Mouse (Mus musculus) hindlimb bud, embryonic 11.5 days (tissue): Measurements from ENCODE around the gene Helt.

Source experiments
- DNase-seq: peaks from one replicate; pipeline ENCODE4 v3.0.0-alpha.2; 2012; ENCODE audit warnings: low read depth, low spot score; ENCODE audit errors: extremely low spot score

Helt gene

DNA sequence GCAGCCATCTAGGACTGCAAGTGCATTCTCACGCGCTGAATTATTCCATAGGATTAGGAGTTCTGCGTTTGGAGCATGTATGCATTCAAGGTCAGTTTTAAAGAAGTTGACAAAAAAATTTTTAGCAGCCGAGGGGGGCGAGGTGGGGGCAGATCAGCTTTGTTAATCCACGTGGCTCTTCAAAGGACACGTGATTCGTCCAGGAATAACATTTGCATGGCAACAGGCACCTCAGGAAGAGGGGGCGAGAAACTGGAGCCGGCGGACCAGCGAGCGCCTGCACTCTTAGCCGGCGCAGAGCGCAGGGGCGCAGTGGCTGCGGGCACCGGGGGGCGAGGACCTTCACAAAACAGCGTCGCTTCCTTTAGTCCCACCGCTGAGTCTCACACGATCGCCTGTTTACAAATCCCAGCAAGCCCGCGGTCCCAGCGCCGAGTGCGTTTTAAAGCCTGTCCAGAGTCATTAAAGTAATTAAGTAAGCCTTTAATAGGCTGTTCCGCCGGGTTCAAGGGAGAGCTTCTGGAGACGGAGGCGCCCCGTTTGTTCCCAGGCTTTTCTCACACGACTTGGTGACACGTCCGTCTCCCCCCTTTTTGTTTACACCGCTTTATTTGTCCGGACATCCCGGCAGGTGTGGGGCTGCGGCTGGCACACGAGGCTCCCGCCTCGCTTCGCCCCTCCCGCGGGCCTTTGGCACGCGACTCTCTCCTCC lies at the start of gene Helt:
Helt (minus strand) TSS at position 491 of the 712 bp plus-strand sequence.
- no peak for DNase-seq

DNA sequence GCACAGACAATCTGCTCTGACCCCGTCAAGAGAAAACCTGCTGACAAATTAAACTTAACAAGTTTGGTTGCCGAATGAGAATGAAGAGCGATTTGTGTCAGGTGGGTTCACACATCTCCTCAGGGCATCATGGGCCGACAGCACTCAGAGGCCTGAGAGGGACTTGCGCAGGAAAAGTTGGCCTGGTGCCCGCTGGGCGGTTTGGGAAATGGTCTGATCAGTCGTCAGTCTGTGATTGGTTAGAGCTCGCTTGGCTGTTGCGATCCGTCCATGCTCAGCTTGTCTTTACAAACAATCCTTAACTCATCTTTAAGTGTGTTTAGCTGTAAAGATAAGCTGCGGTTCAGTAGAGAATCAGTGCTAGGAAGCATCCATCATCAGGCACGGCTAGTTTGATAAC lies 47.8 kb upstream of the Helt start:
- DNase-seq = no peak

DNA sequence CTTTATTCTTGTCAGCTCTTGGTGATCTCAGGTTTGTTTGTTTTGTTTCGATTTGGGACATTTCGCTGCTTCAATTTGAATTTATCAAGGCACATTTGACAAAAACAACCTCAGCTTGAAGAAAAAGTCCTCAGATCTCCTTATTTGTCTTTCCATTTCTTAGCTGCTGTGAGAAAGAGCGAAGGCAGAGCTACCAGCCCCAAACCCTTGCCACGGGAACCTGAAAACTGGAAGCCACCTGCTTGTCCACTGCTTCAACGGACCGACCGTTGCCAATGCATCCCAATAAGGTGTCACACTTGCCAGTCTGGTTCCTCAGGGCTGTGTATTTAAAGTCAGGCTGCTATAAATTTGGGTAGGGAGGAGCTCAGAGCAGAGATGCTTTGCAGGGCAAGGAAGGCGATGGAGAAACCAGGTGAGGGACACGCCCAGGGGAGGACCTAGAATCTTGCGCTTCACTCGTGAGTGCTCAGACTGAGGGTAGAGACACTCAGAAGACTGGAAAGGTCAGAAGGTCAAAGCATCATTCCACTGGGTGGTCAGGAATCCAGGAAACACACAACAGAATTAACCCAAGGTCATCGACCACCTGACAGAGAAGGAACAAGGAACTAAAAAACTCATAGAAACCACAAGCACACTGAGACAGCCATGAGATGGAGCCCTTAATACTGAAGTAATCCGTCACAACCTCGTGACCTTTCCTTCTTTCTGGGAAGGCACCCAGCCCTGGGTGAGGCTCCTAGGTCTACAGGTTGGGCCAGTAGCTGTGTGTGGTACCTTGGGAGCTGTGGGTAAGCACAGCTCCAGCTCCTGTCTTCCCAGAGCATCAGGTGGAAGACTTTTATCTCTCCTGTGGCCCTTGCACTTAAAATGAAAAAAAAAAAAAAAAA lies 46.2 kb upstream of the Helt start:
- no peak for DNase-seq

DNA sequence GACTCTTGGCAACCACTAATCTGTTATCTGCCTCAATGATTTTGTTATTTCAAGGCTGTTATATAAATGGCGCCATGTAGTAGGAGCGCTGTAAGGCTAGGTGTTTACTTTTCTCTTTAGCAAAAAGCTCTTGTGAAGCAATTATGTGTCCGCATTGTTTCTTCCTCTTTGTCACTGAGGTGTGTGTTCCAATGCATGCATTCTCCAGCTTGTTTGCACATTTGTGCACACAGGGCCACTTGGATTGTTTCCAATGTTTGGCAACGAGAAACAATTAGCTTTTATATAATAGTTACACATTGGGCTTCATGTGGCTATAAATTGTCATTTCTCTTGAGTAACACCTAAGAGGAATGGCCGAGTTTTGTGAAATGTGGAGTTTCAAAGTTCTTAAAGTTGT lies 44.8 kb upstream of the Helt start:
- DNase-seq = no peak

DNA sequence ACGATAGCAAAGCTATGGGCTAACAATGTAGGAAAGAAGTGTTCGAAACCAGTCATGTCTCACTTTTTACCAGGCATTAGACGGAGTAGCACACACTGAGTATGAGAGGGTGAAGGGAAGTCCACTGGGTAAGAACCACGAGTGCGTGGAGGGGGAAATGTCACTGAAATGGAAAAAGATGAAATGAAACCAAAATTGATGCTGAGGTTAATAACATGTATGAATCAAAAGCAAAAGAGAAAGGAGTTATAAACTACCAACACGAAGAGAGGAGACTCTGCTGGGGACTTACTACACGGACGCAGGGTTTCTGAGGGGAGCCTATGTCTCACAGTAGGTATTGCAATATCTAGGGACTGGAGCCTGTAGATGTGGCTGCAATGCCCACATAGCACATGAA lies 41.9 kb upstream of the Helt start:
- DNase-seq = no peak

DNA sequence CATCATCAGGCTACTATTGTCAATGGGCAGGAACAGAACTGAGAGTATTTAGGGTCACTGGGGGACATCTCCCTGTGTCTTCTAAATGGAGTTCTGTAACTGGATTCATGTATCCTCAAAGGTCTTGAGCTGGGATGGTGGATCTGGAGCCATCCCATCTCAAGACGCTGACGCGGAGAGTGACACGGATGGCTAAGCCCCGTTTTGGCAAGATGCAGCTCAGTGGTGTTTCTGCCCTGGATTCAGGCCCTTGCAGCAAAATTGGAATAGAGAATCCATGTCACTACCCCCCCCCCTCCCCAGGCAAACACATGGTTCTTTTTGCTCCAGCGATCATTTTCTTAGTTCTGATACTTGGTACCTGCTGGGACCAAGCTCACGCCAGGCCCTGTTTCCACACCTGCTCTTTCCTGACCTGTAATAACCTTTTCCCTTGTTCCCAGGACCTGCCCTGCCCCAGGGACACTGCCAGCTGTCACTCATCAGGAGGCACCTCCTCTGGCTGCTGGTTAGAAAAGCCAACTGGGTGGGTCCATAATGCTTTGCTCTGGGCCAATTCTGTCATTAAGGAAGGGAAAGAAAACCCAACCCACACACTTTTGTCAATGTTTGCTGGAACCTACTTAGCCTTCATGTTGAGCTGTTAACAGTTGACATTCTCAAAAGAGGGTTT lies 38.1 kb upstream of the Helt start:
- no peak for DNase-seq

DNA sequence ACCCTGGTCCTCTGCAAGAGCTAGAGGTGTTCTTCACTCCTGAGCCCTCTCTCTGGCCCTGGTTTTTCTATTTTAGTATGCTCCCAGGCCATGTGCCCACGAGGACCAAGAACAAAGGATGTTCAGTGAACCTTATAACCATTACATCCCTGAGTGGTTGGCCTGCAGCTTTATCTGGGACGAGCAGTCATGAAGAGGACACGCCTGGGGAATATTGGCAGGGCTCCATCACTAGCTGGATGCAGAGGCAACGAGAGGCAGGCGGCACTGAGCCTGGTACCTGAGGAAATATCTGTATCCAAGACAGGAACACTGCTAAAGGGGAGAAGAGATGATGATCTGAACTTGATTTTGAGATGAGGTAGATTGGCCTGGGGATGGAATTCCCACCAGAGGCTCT lies 37.3 kb upstream of the Helt start:
- DNase-seq = no peak

DNA sequence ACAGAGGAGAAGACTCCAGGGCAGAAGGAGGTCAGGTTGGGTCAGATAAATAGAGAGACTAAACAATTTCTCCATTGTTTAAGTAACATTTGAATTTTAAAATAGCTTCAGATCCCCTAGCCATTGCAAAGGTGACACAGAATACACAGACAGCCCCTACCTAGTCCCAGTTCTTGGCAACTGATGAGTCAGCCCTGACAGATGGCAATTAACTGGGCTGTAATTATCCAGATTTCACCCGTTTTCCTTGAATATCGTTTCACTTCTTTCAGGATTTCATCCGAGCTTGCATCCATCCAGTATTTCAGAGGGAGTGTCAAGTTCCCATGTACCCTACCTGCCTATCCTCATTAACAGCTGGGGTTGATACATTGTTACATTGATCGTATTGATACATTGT lies 34.9 kb upstream of the Helt start:
- no peak for DNase-seq

DNA sequence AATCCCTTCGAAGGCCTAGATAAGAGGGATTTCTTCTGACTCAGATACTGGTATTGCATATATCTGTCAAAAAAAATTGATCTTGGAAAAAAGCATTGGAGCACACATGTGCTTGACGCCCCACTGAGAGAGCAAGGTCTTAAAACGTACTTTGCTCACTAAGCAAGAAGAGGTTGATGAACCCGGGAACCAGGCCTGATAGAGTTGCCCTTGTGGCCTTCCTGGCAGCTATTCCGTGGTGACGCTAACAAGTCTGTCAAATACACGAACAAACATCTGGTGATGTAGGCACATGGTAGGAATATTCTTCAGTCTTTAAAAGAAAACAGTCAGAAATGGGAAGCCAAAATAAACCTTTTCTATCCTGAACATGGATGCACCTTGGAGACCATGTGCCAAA lies 32.8 kb upstream of the Helt start:
- DNase-seq = no peak

GRCm38 (mm10) chr8:46326715-46327114 lies 32.2 kb upstream of the Helt start:
- DNase-seq = no peak

DNA sequence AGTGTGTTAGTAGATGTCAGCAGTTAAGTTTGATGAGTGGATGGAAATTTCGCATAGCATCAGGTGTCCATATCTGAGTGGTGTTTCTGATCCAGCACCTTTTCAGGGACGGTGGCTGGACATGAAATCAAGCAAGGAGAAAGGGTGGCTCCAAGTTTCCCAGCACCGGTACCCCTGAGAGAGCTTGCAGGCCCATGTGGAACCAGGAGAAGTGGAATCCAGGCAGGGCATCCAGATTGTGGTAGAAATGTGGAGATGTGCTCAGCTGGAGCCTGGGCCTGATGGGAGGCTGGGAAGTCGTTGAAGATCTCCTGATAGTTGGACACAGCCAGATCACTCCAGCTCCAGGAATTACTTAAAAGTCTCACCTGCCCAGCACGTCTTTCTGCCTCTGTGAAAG lies 30.2 kb upstream of the Helt start:
- no peak for DNase-seq

- DNase-seq = no peak
Observed at GRCm38 (mm10) chr8:46323672-46324191, 29.3 kb upstream of the Helt start.

DNA sequence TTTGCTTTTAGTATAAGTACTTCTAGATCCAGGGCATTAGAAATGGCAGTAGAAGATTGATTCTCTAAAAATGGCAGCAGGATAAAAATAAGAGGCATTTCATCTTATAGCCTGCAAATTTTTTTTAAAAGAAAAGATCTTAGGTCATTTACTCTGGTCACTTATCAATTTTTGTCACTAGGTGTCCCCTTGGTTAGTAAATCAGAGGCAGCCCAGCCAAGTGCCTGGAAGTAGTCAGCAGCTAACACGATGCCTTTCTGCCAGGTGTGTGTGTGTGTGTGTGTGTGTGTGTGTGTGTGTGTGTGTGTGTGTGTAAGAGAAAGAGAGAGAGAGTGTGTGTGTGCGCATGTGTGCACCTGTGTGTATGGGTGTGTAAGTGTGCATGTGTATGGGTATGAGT lies 28.4 kb upstream of the Helt start:
- DNase-seq = no peak

DNA sequence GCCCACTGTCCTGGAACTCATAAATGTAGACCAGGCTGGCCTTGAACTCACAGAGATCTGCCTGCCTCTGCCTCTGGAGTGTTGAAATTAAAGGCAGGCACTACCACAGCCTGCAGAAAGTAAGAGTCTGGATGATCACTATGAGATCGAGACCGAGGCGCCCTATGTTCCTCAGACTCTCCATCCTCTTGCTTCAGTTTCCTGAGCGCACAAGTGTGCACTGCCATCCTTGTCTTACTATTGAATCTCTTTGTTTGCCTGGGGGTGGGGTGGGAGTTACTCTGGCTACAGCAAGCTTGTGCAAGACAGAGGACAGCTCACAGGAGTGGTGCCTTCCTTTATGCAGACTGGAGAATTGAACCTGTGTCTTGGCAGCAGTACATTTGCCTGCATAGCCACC lies 27.9 kb upstream of the Helt start:
- no peak for DNase-seq

- no peak for DNase-seq
Observed at GRCm38 (mm10) chr8:46318802-46319201, 24.3 kb upstream of the Helt start.

GRCm38 (mm10) chr8:46317161-46317560 lies 22.7 kb upstream of the Helt start:
- no peak for DNase-seq

- no peak for DNase-seq
Observed at GRCm38 (mm10) chr8:46313798-46314197, 19.3 kb upstream of the Helt start.

- DNase-seq = no peak
Observed at GRCm38 (mm10) chr8:46311159-46311558, 16.7 kb upstream of the Helt start.

GRCm38 (mm10) chr8:46308189-46308588 lies 13.7 kb upstream of the Helt start:
- DNase-seq = no peak

DNA sequence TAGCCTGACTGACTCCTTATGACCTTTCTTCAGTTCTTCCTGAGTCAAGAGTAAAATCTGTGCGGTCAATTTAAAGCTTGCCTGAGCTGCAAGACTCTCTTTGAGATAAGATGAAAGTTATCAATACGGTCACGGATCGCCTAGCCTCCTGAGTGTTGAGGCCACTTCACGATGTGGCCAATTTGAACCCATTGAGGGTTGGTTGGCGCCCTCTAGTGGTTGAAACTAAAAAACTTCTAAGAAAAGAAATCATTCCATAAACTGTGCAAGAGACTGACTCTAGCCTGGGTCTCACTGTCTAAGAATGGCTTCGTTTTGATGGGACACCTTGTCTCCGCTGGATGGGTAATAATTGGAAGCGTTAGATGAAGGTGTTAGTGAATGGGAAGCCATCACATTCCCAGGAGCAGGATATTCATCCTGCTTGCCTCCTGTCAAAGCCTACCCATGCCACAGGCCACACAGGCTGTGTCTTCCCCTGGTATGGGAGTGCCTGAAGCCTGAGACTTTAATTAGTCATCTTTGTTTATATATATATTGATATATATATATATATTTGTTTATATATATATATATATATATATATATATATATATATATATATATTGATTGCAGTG lies 11.4 kb upstream of the Helt start:
- DNase-seq = no peak

- no peak for DNase-seq
Observed at GRCm38 (mm10) chr8:46302121-46302520, 7.7 kb upstream of the Helt start.
